Mouse (Mus musculus) kidney, postnatal 25 days (tissue): Measurements from ENCODE around the gene Ehmt2.
"Not testable (repeated sequence)": the region's sequence is repeated elsewhere in the genome, so short reads cannot be mapped to it uniquely, and the experiment has no call there.

Source experiments
- DNase-seq, 2 experiments: peaks; one replicate each; pipeline ENCODE4 v3.0.0; 2021; ENCODE audit warnings: mixed read lengths in 2 of 2

The Ehmt2 gene

GRCm38 (mm10) chr17:34953904-34954303, 55.6 kb downstream of the Ehmt2 start:
- DNase-seq: no peak

- DNase-seq: peak in 1 of 2 experiments; percentile 17
Measured at GRCm38 (mm10) chr17:34954831-34955230, 56.6 kb downstream of the Ehmt2 start.

- DNase-seq: no peak
Measured at GRCm38 (mm10) chr17:34955884-34956283, 57.6 kb downstream of the Ehmt2 start.

- DNase-seq: no peak
Measured at GRCm38 (mm10) chr17:34956340-34956739, 58.1 kb downstream of the Ehmt2 start.

- DNase-seq: peak in 1 of 2 experiments; percentile 37
Measured at GRCm38 (mm10) chr17:34957291-34957690, 59.0 kb downstream of the Ehmt2 start.

- DNase-seq: not testable (repeated sequence)
Measured at GRCm38 (mm10) chr17:34957966-34958365, 59.7 kb downstream of the Ehmt2 start.

- not testable (repeated sequence) for DNase-seq
Measured at GRCm38 (mm10) chr17:34958734-34959129, 60.5 kb downstream of the Ehmt2 start.

- DNase-seq: peak; percentile 85 to 90
Measured at GRCm38 (mm10) chr17:34959130-34959778, 61.0 kb downstream of the Ehmt2 start, which contains the start of gene Hspa1b. Gene Hspa1b, minus strand, starts transcription at chr17:34959238.

- DNase-seq: peak; percentile 68 to 83
Measured at GRCm38 (mm10) chr17:34959881-34960515, 61.7 kb downstream of the Ehmt2 start.

GRCm38 (mm10) chr17:34960702-34961493, 62.6 kb downstream of the Ehmt2 start:
- no peak for DNase-seq

- peak in 1 of 2 experiments; percentile 54 for DNase-seq
Measured at GRCm38 (mm10) chr17:34962125-34962524, 63.9 kb downstream of the Ehmt2 start.

GRCm38 (mm10) chr17:34962841-34963240, 64.6 kb downstream of the Ehmt2 start:
- no peak for DNase-seq
